Mouse (Mus musculus) naive thymus-derived CD4-positive, alpha-beta T cell, adult 2 months (primary cell): Measurements from ENCODE around the gene Ramac.

Experiments
- DNase-seq: peaks from one replicate; pipeline ENCODE4 v3.0.0-alpha.2; 2011; ENCODE audit warnings: low read depth

Gene Ramac

GRCm38 (mm10) chr7:81777667-81778218, 15.0 kb downstream of the Ramac start:
- no peak for DNase-seq

GRCm38 (mm10) chr7:81788536-81788935, 25.8 kb downstream of the Ramac start:
- no peak for DNase-seq

- DNase-seq, result peak; percentile 96
These were observed 26.5 kb downstream of the Ramac start, which contains the start of gene 3110040N11Rik for GRCm38 (mm10) chr7:81789095-81789757. Gene 3110040N11Rik, minus strand, starts transcription at chr7:81789478.

GRCm38 (mm10) chr7:81806067-81806466, 43.3 kb downstream of the Ramac start:
- no peak for DNase-seq
